Mouse (Mus musculus) heart, postnatal 36 days (tissue): ENCODE measurements at regions not wholly inside any gene's neighbourhood (a gene's known extent, or its start where the extent isn't known, plus 50 kb on each side); places are given as distances from the start of the nearest gene placed in this dataset.
A peak's percentile ranks its signal among the peaks of the same experiment; 100 is the strongest.

Experiments used
- DNase-seq, 2 experiments: peaks; one replicate each; pipeline ENCODE4 v3.0.0; 2021 to 2022
- intact Hi-C: fragments of 180-260 bp; cut with DNase I; formaldehyde crosslinking; loops from one replicate; pipeline ENCODE4 v1.15.1; 2025

GRCm38 (mm10) chr2:75525562-75525961, 133.5 kb upstream of the Hnrnpa3 start:
- intact Hi-C loops = no loop called here

DNA sequence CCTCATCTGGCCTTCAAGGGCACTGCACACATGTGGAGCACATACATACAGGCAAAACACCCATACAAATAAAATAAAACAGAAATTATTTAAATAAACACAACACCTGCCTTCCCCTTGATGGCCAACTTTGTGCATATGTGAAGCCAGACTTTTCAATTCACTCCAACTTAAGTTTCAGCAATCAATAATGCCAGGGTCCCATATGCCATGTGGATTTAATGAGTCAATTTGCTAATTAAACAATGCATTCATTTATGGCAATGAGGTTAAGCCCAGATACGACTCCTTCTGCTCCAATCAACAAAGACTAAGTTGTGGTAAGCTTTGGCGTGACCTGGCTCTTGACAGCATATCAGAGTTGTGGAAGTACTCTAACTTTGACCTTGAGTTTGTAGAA, 130.4 kb upstream of the Hnrnpa3 start:
- DNase-seq = no peak
- intact Hi-C loops = no loop called here

More at GRCm38 (mm10) chr2:75525562-75525961, 133.5 kb upstream of the Hnrnpa3 start:
- no peak for DNase-seq

DNA sequence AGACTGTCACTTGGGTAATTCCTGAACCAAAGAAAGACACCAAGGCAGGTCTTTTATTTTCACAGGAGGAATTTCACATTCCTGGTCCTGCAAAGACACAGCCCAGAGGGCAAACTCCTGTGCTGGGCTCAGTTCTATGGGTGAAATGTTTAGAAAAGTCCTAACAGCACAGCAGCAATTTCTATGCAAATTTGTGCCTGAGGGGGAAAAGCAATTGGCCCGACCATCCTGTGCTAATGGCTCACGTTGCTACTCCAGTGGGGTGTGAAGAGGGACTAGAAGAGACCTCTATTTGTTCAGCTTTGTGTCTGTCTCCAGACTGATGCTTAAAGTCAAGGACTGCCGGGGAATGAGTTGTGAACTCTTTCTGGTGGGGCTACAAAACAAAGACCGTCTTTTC, 120.9 kb upstream of the Hnrnpa3 start:
- intact Hi-C loops = no loop called here
- no peak for DNase-seq

GRCm38 (mm10) chr2:75539726-75540125, 119.3 kb upstream of the Hnrnpa3 start:
- intact Hi-C loops = no loop called here

GRCm38 (mm10) chr2:75542331-75542730, 116.7 kb upstream of the Hnrnpa3 start:
- intact Hi-C loops = no loop called here

More at GRCm38 (mm10) chr2:75539726-75540125, 119.3 kb upstream of the Hnrnpa3 start:
- no peak for DNase-seq

GRCm38 (mm10) chr2:75542781-75543180, 116.3 kb upstream of the Hnrnpa3 start:
- peak; percentile 5 to 11 for DNase-seq
- intact Hi-C loops = no loop called here

More at GRCm38 (mm10) chr2:75542331-75542730, 116.7 kb upstream of the Hnrnpa3 start:
- DNase-seq = no peak

GRCm38 (mm10) chr2:75545971-75546370, 113.1 kb upstream of the Hnrnpa3 start:
- intact Hi-C loops = no loop called here
- no peak for DNase-seq

- no peak for DNase-seq
- intact Hi-C loops = no loop called here
Observed at GRCm38 (mm10) chr2:75555676-75556075, 103.4 kb upstream of the Hnrnpa3 start.

- intact Hi-C loops = no loop called here
- no peak for DNase-seq
Observed at GRCm38 (mm10) chr2:75556744-75557143, 102.3 kb upstream of the Hnrnpa3 start.

- intact Hi-C loops = no loop called here
- DNase-seq = no peak
Observed at GRCm38 (mm10) chr2:75557392-75557791, 101.7 kb upstream of the Hnrnpa3 start.

DNA sequence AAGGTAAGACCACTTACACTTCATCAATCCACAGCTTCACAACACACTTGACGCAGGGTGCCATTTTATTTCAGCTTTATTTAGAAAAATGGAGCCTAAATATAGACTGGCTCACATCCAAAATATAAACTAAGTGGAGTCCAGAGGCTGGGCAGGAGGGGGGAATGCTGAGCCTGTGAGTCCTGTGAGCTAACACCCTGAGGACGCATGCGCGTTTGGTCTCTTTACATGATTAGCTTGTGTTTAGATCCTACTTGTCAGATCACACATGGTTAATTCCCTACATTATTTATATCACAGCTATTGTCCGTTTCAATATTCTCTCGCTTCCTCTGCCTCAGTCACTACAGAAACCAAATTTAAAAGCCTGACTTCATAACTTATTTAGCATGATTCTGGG, 99.1 kb upstream of the Hnrnpa3 start:
- DNase-seq = no peak
- intact Hi-C loops = no loop called here

DNA sequence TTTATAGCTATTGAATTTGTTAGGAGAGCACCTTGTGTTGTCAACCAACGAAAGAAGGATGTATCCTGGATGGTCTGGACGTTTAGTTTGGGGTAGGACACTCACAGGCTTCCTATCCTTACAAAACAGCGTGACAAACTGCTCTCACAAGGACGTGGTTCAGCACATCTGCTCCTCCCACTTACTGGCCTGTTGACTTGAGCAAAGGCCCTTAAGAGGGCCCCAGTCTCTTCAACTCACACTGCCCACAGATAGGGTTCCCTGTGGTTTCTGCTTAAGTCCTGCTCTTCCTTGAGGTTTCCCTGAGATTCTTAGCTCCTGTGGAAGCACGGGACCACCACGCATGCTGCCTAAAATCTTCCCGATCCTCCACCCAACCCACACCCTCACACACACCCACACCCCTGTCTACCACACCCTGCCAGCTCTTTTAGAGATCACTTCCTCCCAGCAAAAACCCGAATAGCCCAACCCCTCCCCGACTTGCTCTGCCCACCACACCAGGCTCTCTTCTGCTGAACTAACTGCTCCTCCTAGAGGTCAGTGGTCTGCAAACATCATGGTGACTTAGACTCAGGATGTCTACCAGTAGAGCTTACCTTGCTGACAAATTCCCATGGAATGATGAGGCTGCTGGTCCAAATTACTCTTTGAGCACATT, 95.7 kb upstream of the Hnrnpa3 start:
- intact Hi-C loops = no loop called here
- DNase-seq = no peak

GRCm38 (mm10) chr2:75564809-75565208, 94.3 kb upstream of the Hnrnpa3 start:
- DNase-seq = no peak
- intact Hi-C loops = no loop called here

DNA sequence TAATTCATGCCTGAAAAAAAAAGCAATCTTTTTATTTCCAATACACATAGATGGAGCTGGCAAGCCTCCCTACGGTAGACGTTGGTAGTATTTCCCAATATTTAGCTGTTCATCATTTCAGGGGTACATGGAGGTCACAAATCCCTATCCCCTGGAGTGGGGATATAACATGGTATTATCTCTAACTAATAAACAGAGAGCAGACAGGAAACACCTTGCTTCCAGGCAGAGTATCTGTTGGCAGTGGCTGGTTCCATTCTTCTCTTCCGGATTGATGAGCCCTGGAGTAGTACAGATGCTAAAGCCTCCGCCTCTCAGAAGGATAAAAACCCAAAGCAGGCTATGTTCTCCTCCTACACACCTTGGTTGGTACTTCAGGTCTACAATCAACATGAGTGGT, 91.9 kb upstream of the Hnrnpa3 start:
- DNase-seq = no peak
- intact Hi-C loops = no loop called here

DNA sequence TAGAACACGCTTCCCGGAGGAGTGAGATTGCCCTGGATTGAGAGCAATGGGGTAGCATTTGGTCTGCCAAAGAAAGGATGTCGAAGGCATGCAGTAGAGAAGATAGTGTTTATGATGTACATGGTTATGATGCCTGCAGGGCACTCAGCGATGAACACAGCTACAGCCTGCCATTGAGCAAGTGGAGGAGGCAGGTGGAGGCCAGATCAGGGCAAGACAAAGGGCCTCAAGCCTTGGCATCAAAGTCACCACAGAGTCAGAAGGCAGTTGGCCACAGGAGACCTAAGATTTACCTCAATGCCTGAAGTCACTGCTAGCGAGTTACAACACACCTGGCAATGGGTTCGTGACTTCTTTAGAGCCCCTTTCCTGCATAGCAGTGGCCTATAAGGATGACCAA, 89.3 kb upstream of the Hnrnpa3 start:
- intact Hi-C loops = no loop called here

GRCm38 (mm10) chr2:75570246-75570645, 88.8 kb upstream of the Hnrnpa3 start:
- no peak for DNase-seq

More for the DNA sequence above, 89.3 kb upstream of the Hnrnpa3 start:
- no peak for DNase-seq

DNA sequence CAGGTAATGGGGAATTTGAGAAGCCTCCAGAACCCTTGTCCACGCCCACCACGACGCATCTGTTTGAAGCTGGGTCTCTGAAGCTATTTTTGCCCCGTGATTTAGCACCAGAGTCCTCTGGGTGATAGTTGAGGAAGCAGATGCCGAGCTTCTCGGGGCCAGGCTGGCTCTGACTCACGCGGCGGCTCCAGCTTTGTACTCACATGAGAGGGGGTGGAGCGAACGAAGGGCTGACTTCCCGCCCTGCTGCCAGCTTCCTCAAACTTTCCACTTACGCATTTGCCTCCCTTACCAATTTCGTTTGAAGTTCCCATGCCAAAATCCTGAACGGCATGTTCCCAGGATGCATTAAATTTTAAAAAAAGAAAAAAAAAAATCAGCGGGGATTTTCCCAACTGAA, 74.1 kb upstream of the Hnrnpa3 start:
- DNase-seq = peak; percentile 78 to 79
- intact Hi-C loops = loop anchor here (5.0 to 10.0 kb wide), 3 partner anchors 433 to 620 kb away; no protein-coding TSS in a partner anchor

More at GRCm38 (mm10) chr2:75570246-75570645, 88.8 kb upstream of the Hnrnpa3 start:
- intact Hi-C loops = no loop called here

DNA sequence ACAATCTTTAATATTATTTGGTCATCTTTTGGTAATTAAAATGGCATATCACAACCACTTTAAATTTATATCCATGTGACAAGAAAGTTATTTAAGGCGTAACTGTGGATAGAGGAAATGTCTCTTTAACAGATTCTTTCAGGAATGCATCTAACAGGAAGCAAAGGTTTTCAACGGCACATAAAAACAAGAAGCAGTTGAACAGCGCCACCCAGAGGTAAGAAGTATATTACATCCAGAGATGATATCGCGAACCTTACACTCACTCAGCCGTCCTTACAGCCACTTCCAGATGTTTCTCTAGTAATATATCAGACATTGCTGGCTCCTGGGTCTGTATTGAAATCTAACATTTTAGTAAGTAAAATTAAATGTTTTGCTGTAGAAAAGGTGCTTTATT, 70.5 kb upstream of the Hnrnpa3 start:
- peak; percentile 62 to 68 for DNase-seq
- intact Hi-C loops = loop anchor here (2.0 to 10.0 kb wide), 5 partner anchors 276 to 886 kb away; no protein-coding TSS in a partner anchor

GRCm38 (mm10) chr2:75589452-75589851, 69.6 kb upstream of the Hnrnpa3 start:
- intact Hi-C loops = loop anchor here (2.0 to 10.0 kb wide), 5 partner anchors 277 to 887 kb away; no protein-coding TSS in a partner anchor
- peak in 1 of 2 experiments; percentile 13 for DNase-seq

- intact Hi-C loops = loop anchor here (5.0 to 10.0 kb wide), 2 partner anchors 765 to 873 kb away; partner anchors contain the start of gene Mtx2
- DNase-seq = peak; percentile 87 to 92
Observed at GRCm38 (mm10) chr2:75590175-75590574, 68.9 kb upstream of the Hnrnpa3 start.

DNA sequence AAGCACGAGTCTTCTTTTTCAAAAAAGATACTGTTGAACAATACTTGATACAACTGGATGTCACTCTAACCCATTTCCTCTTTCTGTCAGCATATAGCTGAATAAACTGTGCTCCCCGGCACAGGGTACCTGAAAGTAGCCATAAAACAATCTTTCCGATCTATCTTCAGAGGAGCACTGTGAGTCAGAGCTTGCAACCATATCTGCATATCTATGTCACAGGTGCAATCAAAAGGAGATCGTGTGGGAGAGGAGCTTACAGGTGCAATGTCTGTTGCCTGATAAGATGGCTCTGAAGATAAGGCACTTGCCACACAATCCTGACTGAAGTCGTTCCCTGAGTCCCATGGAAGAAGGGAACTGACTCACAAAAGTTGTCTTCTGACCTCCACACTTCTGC, 58.5 kb upstream of the Hnrnpa3 start:
- intact Hi-C loops = no loop called here
- no peak for DNase-seq

GRCm38 (mm10) chr2:75603175-75603871, 55.7 kb upstream of the Hnrnpa3 start:
- intact Hi-C loops = loop anchor here (2.0 kb wide), 1 partner anchor 361 kb away; no protein-coding TSS in a partner anchor
- DNase-seq = peak; percentile 46 to 55
